Mouse (Mus musculus): Measurements from ENCODE around the gene Ackr3. TPM values are rescaled to one million over a fixed set of nuclear protein-coding genes. Genes with fewer than 3 reads are reported as not detected.

Gene Ackr3
- total and polyA plus RNA-seq, 3 experiments = not detected

GRCm38 (mm10) chr1:90230611-90231010 is 26.8 kb downstream of the Ackr3 start:
- Histone ChIP-seq H3K9ac (ENCODE audit: control insufficient read depth, low read depth, low read length, poor library complexity, severe bottlenecking) (no peak overlapping the region), H3K27ac (ENCODE audit: control insufficient read depth, low read depth, low read length) (no peak overlapping the region), H3K4me1 (ENCODE audit: control insufficient read depth in 1 of 2, insufficient read depth in 2 of 2, low read length in 2 of 2) (no peaks in the 10 kb centered on the region), H3K79me2 (ENCODE audit: control insufficient read depth, insufficient read depth, low read length, poor library complexity) (no peaks in the 10 kb centered on the region), H3K4me3 (ENCODE audit: control insufficient read depth in 1 of 2, insufficient read depth in 1 of 2, low read depth in 2 of 2, low read length in 2 of 2) (no peak overlapping the region), H3K27me3 (ENCODE audit: control insufficient read depth in 1 of 2, insufficient read depth in 2 of 2, low read length in 2 of 2) (no peaks in the 10 kb centered on the region), H3K9me3 (replicated peaks; ENCODE audit: insufficient read depth, low read length) (no peaks in the 10 kb centered on the region), H3K36me3 (ENCODE audit: control insufficient read depth in 1 of 2, insufficient read depth in 2 of 2, low read length in 2 of 2) (no peaks in the 10 kb centered on the region)
- TF ChIP-seq SIN3A (IDR thresholded peaks at IDR 0.05; ENCODE audit: low read length) (no peak), USF1 (IDR thresholded peaks at IDR 0.05; ENCODE audit: low read depth, low read length) (no peak), ZKSCAN1 (IDR thresholded peaks at IDR 0.05; ENCODE audit: low read depth, low read length) (no peak), RCOR1 (IDR thresholded peaks at IDR 0.05; ENCODE audit: low read depth, low read length) (no peak)
- DNase-seq (ENCODE audit: low read depth, low spot score) = no peak

DNA sequence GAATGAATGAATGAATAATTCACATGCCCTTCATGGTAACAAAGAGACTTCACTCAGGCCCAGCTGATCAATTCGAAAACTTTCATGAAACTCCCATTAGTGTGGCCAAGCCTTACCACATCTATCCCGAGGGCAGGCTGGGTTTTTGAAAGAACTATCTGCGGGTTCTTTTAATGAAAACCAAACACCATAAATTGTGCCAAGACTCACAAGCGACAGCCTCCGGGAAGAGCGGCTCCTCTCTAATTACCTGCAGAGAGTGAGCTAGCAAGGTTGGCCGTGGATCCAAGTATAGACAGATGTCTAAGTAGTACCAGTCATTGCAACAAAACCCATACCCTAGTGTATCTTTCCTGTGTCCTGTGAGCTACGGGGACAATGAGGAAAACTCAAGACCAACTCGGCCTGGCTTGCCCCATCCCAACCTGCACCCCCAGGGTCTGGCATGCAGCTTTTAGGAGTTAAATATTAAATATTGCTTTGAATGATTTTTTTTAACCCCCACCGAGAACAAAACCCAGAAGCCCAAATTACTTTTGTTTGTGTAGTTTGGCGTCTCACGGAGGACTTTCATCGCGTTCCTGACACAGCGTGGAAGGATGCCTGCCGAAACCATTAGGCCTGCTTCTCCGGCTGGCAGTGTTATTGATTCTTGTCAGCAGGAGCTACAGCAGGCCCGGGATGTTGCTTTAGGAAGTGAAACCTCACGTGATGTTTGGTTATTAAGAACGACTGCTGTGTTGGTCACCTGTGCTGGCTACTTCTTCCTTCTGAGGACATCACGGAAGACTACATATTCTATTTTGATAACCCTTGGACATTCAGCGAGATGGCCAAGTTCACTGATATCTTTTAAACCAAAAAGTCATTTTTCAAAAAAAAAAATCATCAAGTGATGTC is 28.1 kb downstream of the Ackr3 start:
- no peak overlapping the region for H3K27ac ChIP-seq (ENCODE audit: control insufficient read depth, low read depth, low read length)
- H3K9me3 ChIP-seq (replicated peaks; ENCODE audit: insufficient read depth, low read length) = no peaks in the 10 kb centered on the region
- H3K9ac ChIP-seq (ENCODE audit: control insufficient read depth, low read depth, low read length, poor library complexity, severe bottlenecking) = no peak overlapping the region
- no peak overlapping the region for H3K4me3 ChIP-seq (ENCODE audit: control insufficient read depth in 1 of 2, insufficient read depth in 1 of 2, low read depth in 2 of 2, low read length in 2 of 2)
- no peaks in the 10 kb centered on the region for H3K79me2 ChIP-seq (ENCODE audit: control insufficient read depth, insufficient read depth, low read length, poor library complexity)
- no peaks in the 10 kb centered on the region for H3K36me3 ChIP-seq (ENCODE audit: control insufficient read depth in 1 of 2, insufficient read depth in 2 of 2, low read length in 2 of 2)
- H3K27me3 ChIP-seq (ENCODE audit: control insufficient read depth in 1 of 2, insufficient read depth in 2 of 2, low read length in 2 of 2) = no peaks in the 10 kb centered on the region
- H3K4me1 ChIP-seq (ENCODE audit: control insufficient read depth in 1 of 2, insufficient read depth in 2 of 2, low read length in 2 of 2) = no peaks in the 10 kb centered on the region
- DNase-seq (ENCODE audit: low read depth, low spot score) = no peak
- TF ChIP-seq RCOR1 (IDR thresholded peaks at IDR 0.05; ENCODE audit: low read depth, low read length) (no peak), POLR2AphosphoS2 (IDR thresholded peaks at IDR 0.05; ENCODE audit: low read length) (no peak), POLR2AphosphoS5 (IDR thresholded peaks at IDR 0.05; ENCODE audit: borderline replicate concordance, low read depth, low read length) (no peak), E2F4 (IDR thresholded peaks at IDR 0.05; ENCODE audit: borderline replicate concordance, low read depth, low read length) (no peak), RAD21 (IDR thresholded peaks at IDR 0.05; ENCODE audit: low read depth, low read length) (no peak)

- Histone ChIP-seq H3K4me3 (ENCODE audit: control insufficient read depth in 1 of 2, insufficient read depth in 1 of 2, low read depth in 2 of 2, low read length in 2 of 2) (no peak overlapping the region), H3K4me1 (ENCODE audit: control insufficient read depth in 1 of 2, insufficient read depth in 2 of 2, low read length in 2 of 2) (no peaks in the 10 kb centered on the region), H3K27me3 (ENCODE audit: control insufficient read depth in 1 of 2, insufficient read depth in 2 of 2, low read length in 2 of 2) (no peaks in the 10 kb centered on the region), H3K79me2 (ENCODE audit: control insufficient read depth, insufficient read depth, low read length, poor library complexity) (no peaks in the 10 kb centered on the region), H3K9me3 (replicated peaks; ENCODE audit: insufficient read depth, low read length) (no peaks in the 10 kb centered on the region), H3K27ac (ENCODE audit: control insufficient read depth, low read depth, low read length) (no peak overlapping the region), H3K9ac (ENCODE audit: control insufficient read depth, low read depth, low read length, poor library complexity, severe bottlenecking) (no peak overlapping the region), H3K36me3 (ENCODE audit: control insufficient read depth in 1 of 2, insufficient read depth in 2 of 2, low read length in 2 of 2) (no peaks in the 10 kb centered on the region)
- TF ChIP-seq UBTF (IDR thresholded peaks at IDR 0.05; ENCODE audit: borderline replicate concordance, insufficient read depth, low read depth, low read length) (no peak), MEF2A (IDR thresholded peaks at IDR 0.05; ENCODE audit: extremely low read depth, insufficient replicate concordance, low read depth, low read length, poor library complexity, severe bottlenecking) (no peak), MXI1 (IDR thresholded peaks at IDR 0.05; ENCODE audit: low read depth, low read length) (no peak), POLR2AphosphoS2 (IDR thresholded peaks at IDR 0.05; ENCODE audit: low read length) (no peak), USF1 (IDR thresholded peaks at IDR 0.05; ENCODE audit: low read depth, low read length) (no peak), HCFC1 (IDR thresholded peaks at IDR 0.05; ENCODE audit: low read depth, low read length) (no peak), RAD21 (IDR thresholded peaks at IDR 0.05; ENCODE audit: low read depth, low read length) (no peak), SIN3A (IDR thresholded peaks at IDR 0.05; ENCODE audit: low read length) (no peak), POLR2AphosphoS5 (IDR thresholded peaks at IDR 0.05; ENCODE audit: borderline replicate concordance, low read depth, low read length) (no peak), ZNF384 (IDR thresholded peaks at IDR 0.05; ENCODE audit: low read depth, low read length) (no peak), ZKSCAN1 (IDR thresholded peaks at IDR 0.05; ENCODE audit: low read depth, low read length) (no peak), MAFK (IDR thresholded peaks at IDR 0.05; ENCODE audit: borderline replicate concordance, low read depth, low read length) (no peak), USF2 (IDR thresholded peaks at IDR 0.05; ENCODE audit: borderline replicate concordance in 1 of 2, insufficient read depth in 1 of 2, low read depth in 1 of 2, low read length in 2 of 2) (no peak), BHLHE40 (IDR thresholded peaks at IDR 0.05; ENCODE audit: borderline replicate concordance, low read depth, low read length) (no peak), MAZ (IDR thresholded peaks at IDR 0.05; ENCODE audit: low read depth, low read length) (no peak), KAT2A (conservative IDR thresholded peaks at IDR 0.05; ENCODE audit: low read depth, low read length) (no peak)
- DNase-seq (ENCODE audit: low read depth, low spot score) = no peak
Measured at GRCm38 (mm10) chr1:90232491-90232885, 28.7 kb downstream of the Ackr3 start.

All from MEL (cell line).